Mouse (Mus musculus): ENCODE results near the gene Prickle1.

GRCm38 (mm10) chr15:93616277-93616676 is 20.6 kb upstream of the Prickle1 start:
- TF ChIP-seq CTCF (IDR thresholded peaks at IDR 0.05; ENCODE audit: low read depth, low read length), result no peak
- no peak for TF ChIP-seq POLR2A (IDR thresholded peaks at IDR 0.05; ENCODE audit: borderline replicate concordance, low read depth, low read length)
